Mouse (Mus musculus) olfactory bulb, adult 2 months (tissue): ENCODE data around the gene Cs.

Experiments used
- CTCF ChIP-seq: fragments of 200-500 bp; IDR thresholded peaks from 2 replicates; pipeline ENCODE4 v1.5.1; 2012; ENCODE audit warnings: low read depth, mild to moderate bottlenecking, low read length, moderate library complexity; ENCODE audit not compliant: insufficient read depth
- POLR2A ChIP-seq: fragments of 200-500 bp; IDR thresholded peaks from 2 replicates; pipeline ENCODE4 v1.6.1; 2012; ENCODE audit warnings: mild to moderate bottlenecking, low read depth, low read length, moderate library complexity; ENCODE audit not compliant: insufficient read depth

- no peak for TF ChIP-seq CTCF
- TF ChIP-seq POLR2A: no peak
Observed at GRCm38 (mm10) chr10:128310902-128311301, 26.6 kb upstream of the Cs start.
